Mouse (Mus musculus): Measurements from ENCODE around the gene Cyb5b. TPM values are rescaled to one million over a fixed set of nuclear protein-coding genes. Genes with fewer than 3 reads are reported as not detected.

Gene Cyb5b
- polyA plus RNA-seq, 1 experiment from 2014 or later, result 93.2 TPM

DNA sequence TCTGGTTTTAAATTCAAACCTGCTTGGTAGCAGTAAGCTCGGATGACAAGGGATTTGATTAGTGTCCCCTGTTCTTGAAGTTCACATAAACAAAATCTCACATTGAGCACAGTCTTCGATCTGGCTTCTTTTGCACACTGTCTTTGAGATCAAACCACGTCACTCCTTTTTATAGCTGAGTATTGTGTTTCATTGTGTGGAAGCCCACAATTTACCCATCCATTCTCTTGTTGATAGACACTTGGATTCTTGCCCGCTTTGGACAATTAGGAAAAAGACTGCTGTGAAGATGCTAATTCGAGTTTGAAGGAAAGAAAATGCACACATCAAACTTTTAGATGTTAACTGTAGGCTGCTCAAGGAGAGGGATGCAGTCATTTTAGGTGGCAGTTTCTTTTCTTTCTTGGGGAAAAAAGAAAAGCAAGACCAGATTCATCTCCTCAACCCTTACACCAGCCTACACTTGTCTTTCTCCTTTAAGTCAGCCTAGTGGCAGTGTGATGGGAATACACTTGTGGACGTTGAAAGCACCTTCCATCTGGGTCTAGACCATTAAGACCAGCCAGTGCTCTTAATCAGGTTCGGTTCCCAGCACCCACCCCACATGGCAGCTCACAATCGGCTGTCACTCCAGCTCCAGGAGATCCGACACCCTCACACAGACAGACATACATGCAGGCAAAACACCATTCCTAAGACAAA, 39.7 kb upstream of the Cyb5b start:
- Histone ChIP-seq H3K4me3 (ENCODE audit: low read depth, low read length) (no peak overlapping the region), H3K4me1 (replicated peaks; ENCODE audit: control insufficient read depth, insufficient read depth, low read length) (no peaks in the 10 kb centered on the region), H3K27ac (ENCODE audit: low read depth, low read length) (no peak overlapping the region), H3K27me3 (replicated peaks; ENCODE audit: control insufficient read depth, insufficient read depth, low read length) (no peaks in the 10 kb centered on the region), H3K36me3 (ENCODE audit: control insufficient read depth, insufficient read depth) (no peaks in the 10 kb centered on the region), H3K9ac (ENCODE audit: low read depth, low read length) (no peak overlapping the region), H3K4me2 (replicated peaks; ENCODE audit: low read depth) (no peak overlapping the region), H3K9me3 (ENCODE audit: control insufficient read depth) (no peaks in the 10 kb centered on the region)
- no peak for TF ChIP-seq CTCF (IDR thresholded peaks at IDR 0.05; ENCODE audit: low read depth)
- ATAC-seq, result no peak
- 77% methylated on average over 9 of the region's 9 CpGs for WGBS

DNA sequence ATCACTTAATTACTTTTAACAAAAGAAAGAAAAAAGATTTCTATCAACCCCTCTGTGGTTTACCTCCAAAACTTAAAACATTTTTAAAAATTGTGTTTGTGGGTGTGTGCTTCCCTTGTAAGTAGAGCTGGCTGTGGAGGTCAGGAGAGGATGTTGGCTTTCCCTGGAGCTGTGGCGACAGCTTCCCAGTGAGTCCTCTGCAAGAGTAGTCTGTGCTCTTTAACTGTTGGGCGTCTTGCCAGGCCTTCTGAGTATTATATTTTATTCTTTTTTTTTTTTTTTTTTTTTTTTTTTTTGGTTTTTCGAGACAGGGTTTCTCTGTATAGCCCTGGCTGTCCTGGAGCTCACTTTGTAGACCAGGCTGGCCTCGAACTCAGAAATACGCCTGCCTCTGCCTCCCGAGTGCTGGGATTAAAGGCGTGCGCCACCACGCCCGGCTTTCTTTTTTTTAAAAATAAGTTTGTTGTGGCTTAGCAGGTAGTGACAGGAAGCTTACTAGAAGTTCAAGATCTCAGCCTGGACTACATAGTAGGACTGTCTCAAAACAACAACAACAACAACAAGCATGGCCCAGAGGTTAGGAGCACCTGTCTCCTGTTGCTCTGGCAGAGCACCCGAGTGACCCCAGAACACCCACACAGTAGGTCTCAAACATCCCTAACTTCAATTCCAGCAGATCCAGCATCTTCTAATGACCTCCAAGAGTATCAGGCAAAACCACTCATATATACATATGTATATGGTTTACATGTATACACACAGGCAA, 38.9 kb upstream of the Cyb5b start:
- no peaks in the 10 kb centered on the region for H3K9me3 ChIP-seq (ENCODE audit: control insufficient read depth)
- no peak overlapping the region for H3K9ac ChIP-seq (ENCODE audit: low read depth, low read length)
- WGBS, result 89% methylated on average over 10 of the region's 11 CpGs
- no peak for TF ChIP-seq CTCF (IDR thresholded peaks at IDR 0.05; ENCODE audit: low read depth)
- no peak overlapping the region for H3K4me3 ChIP-seq (ENCODE audit: low read depth, low read length)
- no peaks in the 10 kb centered on the region for H3K36me3 ChIP-seq (ENCODE audit: control insufficient read depth, insufficient read depth)
- H3K4me1 ChIP-seq (replicated peaks; ENCODE audit: control insufficient read depth, insufficient read depth, low read length), result no peaks in the 10 kb centered on the region
- H3K27me3 ChIP-seq (replicated peaks; ENCODE audit: control insufficient read depth, insufficient read depth, low read length), result no peaks in the 10 kb centered on the region
- no peak overlapping the region for H3K27ac ChIP-seq (ENCODE audit: low read depth, low read length)
- H3K4me2 ChIP-seq (replicated peaks; ENCODE audit: low read depth), result no peak overlapping the region
- no peak for ATAC-seq

DNA sequence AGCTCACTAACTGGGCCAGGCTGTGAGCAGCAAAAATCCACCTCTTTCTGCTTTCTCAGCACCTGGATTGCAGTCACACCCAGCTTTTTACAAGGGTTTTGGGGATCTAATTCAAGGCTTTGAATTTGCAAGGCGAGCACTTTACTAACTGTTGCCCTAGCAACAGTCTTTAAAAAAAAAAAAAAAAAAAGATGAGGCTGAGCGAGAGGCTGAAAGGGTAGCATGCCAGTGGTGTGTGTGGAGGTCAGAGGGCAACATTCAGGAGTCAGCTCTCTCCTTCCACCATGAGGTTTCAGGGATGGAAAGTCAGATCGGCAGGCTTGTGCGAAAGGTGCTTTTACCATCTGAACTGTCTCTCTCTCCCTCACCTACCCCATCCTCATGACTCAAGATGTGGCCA, 37.2 kb upstream of the Cyb5b start:
- H3K4me1 ChIP-seq (replicated peaks; ENCODE audit: control insufficient read depth, insufficient read depth, low read length), result peaks cover 5% of the 10 kb centered on the region; the same call in 1 of the 2 replicates

DNA sequence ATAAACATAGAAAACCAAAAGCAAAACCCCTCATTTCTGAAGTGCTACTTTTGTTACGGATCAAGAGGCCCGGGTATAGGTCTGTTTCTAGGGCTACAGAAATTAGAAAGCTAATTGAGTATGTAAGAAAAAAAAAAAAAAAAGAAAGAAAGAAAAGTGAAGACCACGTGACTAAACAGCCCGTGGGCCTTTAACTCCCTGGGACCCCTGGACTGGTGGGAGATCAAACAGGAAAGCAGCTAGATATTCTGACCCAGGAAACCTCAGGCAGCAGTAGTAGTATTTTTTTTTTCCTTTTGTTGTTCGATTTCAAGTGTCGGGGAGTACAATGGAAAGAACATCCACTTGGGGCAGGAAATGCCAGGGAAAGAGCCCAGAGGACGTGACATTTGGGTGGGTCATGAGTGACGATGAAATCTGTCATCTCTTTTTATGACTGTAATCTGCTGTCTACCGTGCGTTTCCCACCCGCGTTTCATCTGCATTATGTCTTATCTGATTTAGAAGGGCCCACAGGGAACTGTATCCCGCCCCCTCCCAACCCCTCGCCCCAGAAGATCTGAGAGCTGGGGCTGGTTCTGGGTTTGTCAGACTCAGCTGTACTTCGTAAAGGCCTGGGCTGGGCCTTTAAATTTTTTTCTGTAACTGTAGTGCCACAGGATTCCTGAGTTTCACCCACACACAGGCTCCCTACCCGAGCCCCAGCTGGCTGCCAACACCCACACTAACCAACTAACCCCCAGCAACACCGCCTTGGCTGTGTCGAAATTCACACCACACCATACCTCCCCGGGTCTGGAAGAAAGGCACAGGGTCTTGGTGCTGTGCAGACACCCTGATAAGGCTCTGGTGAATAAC, 36.1 kb upstream of the Cyb5b start:
- H3K4me1 ChIP-seq (replicated peaks; ENCODE audit: control insufficient read depth, insufficient read depth, low read length), result peaks cover 10% of the 10 kb centered on the region
- no peak for ATAC-seq
- H3K4me3 ChIP-seq (ENCODE audit: low read depth, low read length), result no peak overlapping the region
- peak overlapping the region; percentile 13; the same call in 1 of the 2 replicates for H3K9ac ChIP-seq (ENCODE audit: low read depth, low read length)
- H3K4me2 ChIP-seq (replicated peaks; ENCODE audit: low read depth), result peak overlapping the region; percentile 52
- H3K27ac ChIP-seq (ENCODE audit: low read depth, low read length), result peak overlapping the region; percentile 16; the same call in 1 of the 2 replicates
- no peaks in the 10 kb centered on the region for H3K36me3 ChIP-seq (ENCODE audit: control insufficient read depth, insufficient read depth)
- WGBS, result 29% methylated on average over 19 of the region's 19 CpGs
- no peaks in the 10 kb centered on the region for H3K27me3 ChIP-seq (replicated peaks; ENCODE audit: control insufficient read depth, insufficient read depth, low read length)
- no peaks in the 10 kb centered on the region for H3K9me3 ChIP-seq (ENCODE audit: control insufficient read depth)
- no peak for TF ChIP-seq CTCF (IDR thresholded peaks at IDR 0.05; ENCODE audit: low read depth)

More for the DNA sequence above, 37.2 kb upstream of the Cyb5b start:
- WGBS, result 65% methylated on average over 4 of the region's 4 CpGs
- no peak for ATAC-seq
- TF ChIP-seq CTCF (IDR thresholded peaks at IDR 0.05; ENCODE audit: low read depth), result no peak
- H3K4me2 ChIP-seq (replicated peaks; ENCODE audit: low read depth), result no peak overlapping the region
- H3K9ac ChIP-seq (ENCODE audit: low read depth, low read length), result no peak overlapping the region
- no peaks in the 10 kb centered on the region for H3K27me3 ChIP-seq (replicated peaks; ENCODE audit: control insufficient read depth, insufficient read depth, low read length)
- no peaks in the 10 kb centered on the region for H3K9me3 ChIP-seq (ENCODE audit: control insufficient read depth)
- no peak overlapping the region for H3K27ac ChIP-seq (ENCODE audit: low read depth, low read length)
- no peaks in the 10 kb centered on the region for H3K36me3 ChIP-seq (ENCODE audit: control insufficient read depth, insufficient read depth)
- no peak overlapping the region for H3K4me3 ChIP-seq (ENCODE audit: low read depth, low read length)

DNA sequence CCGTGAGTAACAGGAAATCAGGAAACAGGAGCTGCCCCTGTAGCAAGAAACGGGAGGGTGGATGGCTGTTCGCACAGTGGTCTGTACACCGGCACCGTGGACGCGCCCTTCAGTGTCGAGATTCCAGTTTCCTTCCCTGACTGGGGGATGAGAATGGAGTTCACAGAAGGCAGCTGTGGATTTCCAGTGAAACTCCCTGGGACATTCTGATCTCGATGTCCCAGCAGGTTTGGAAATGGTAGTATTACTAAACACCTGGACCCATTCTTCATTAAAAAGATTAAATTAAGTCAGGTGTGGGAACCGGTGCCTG, 35.5 kb upstream of the Cyb5b start:
- Histone ChIP-seq H3K9ac (ENCODE audit: low read depth, low read length) (peak overlapping the region; percentile 13; the same call in 1 of the 2 replicates), H3K27ac (ENCODE audit: low read depth, low read length) (0 out of 2 replicates have a peak overlapping the region, but pooled peaks have one; percentile 16)
- 32% methylated on average over 10 of the region's 10 CpGs for WGBS

DNA sequence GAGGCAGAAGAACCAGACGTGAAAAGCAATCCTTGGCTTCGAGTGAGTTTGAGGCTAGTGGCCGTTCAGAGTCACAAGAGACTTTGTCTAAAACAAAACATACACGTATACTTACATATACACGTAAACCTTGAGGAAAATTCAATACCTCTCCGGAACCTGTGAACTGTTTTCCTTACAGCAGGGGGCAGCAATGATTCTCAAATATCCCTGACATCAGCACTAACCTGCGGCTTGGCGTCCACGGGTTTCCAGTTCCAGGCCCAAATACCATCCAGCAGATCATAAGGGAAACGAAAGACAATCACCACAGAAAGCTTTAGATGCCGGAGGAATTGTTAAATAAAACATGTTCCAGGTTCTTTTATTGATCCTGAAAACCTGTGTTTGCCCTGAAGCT, 34.4 kb upstream of the Cyb5b start:
- Histone ChIP-seq H3K9ac (ENCODE audit: low read depth, low read length) (no peak overlapping the region), H3K27ac (ENCODE audit: low read depth, low read length) (0 out of 2 replicates have a peak overlapping the region, but pooled peaks have one; percentile 9), H3K4me2 (replicated peaks; ENCODE audit: low read depth) (no peak overlapping the region), H3K4me1 (replicated peaks; ENCODE audit: control insufficient read depth, insufficient read depth, low read length) (peaks cover 10% of the 10 kb centered on the region), H3K36me3 (ENCODE audit: control insufficient read depth, insufficient read depth) (no peaks in the 10 kb centered on the region), H3K27me3 (replicated peaks; ENCODE audit: control insufficient read depth, insufficient read depth, low read length) (no peaks in the 10 kb centered on the region), H3K4me3 (ENCODE audit: low read depth, low read length) (no peak overlapping the region), H3K9me3 (ENCODE audit: control insufficient read depth) (no peaks in the 10 kb centered on the region)
- ATAC-seq, result no peak
- WGBS, result 9% methylated on average over 11 of the region's 11 CpGs
- TF ChIP-seq CTCF (IDR thresholded peaks at IDR 0.05; ENCODE audit: low read depth), result peak; percentile 84

More for the DNA sequence above, 35.5 kb upstream of the Cyb5b start:
- Histone ChIP-seq H3K36me3 (ENCODE audit: control insufficient read depth, insufficient read depth) (no peaks in the 10 kb centered on the region), H3K27me3 (replicated peaks; ENCODE audit: control insufficient read depth, insufficient read depth, low read length) (no peaks in the 10 kb centered on the region), H3K4me3 (ENCODE audit: low read depth, low read length) (no peak overlapping the region), H3K4me1 (replicated peaks; ENCODE audit: control insufficient read depth, insufficient read depth, low read length) (peaks cover 10% of the 10 kb centered on the region), H3K4me2 (replicated peaks; ENCODE audit: low read depth) (peak overlapping the region; percentile 52), H3K9me3 (ENCODE audit: control insufficient read depth) (no peaks in the 10 kb centered on the region)
- ATAC-seq, result no peak
- no peak for TF ChIP-seq CTCF (IDR thresholded peaks at IDR 0.05; ENCODE audit: low read depth)

Measured in intestine, postnatal 0 days (tissue).